Mouse (Mus musculus): Measurements from ENCODE around the gene Mtus2. TPM values are rescaled to one million over a fixed set of nuclear protein-coding genes. Genes with fewer than 3 reads are reported as not detected.

Mtus2 gene
- polyA plus RNA-seq, 1 experiment from 2014 or later: 2.8 TPM

GRCm38 (mm10) chr5:148339126-148339525 is 382.0 kb downstream of the Mtus2 start:
- DNase-seq (ENCODE audit: low spot score): no peak

GRCm38 (mm10) chr5:148342061-148342741 is 385.1 kb downstream of the Mtus2 start:
- DNase-seq (ENCODE audit: low spot score): peak; percentile 31

- DNase-seq (ENCODE audit: low spot score): no peak
Measured at GRCm38 (mm10) chr5:148344374-148344773, 387.3 kb downstream of the Mtus2 start.

- peak; percentile 26 for DNase-seq (ENCODE audit: low spot score)
Measured at GRCm38 (mm10) chr5:148346543-148346942, 389.4 kb downstream of the Mtus2 start.

GRCm38 (mm10) chr5:148348153-148348552 is 391.0 kb downstream of the Mtus2 start:
- DNase-seq (ENCODE audit: low spot score): no peak

GRCm38 (mm10) chr5:148349327-148350011 is 392.3 kb downstream of the Mtus2 start:
- no peak for DNase-seq (ENCODE audit: low spot score)

- no peak for DNase-seq (ENCODE audit: low spot score)
Measured at GRCm38 (mm10) chr5:148353429-148353828, 396.3 kb downstream of the Mtus2 start.

- no peak for DNase-seq (ENCODE audit: low spot score)
Measured at GRCm38 (mm10) chr5:148354536-148354935, 397.4 kb downstream of the Mtus2 start.

- no peak for DNase-seq (ENCODE audit: low spot score)
Measured at GRCm38 (mm10) chr5:148355822-148356221, 398.7 kb downstream of the Mtus2 start.

- no peak for DNase-seq (ENCODE audit: low spot score)
Measured at GRCm38 (mm10) chr5:148357168-148357567, 400.0 kb downstream of the Mtus2 start.

GRCm38 (mm10) chr5:148359131-148359530 is 402.0 kb downstream of the Mtus2 start:
- DNase-seq (ENCODE audit: low spot score): no peak

GRCm38 (mm10) chr5:148360922-148361758 is 404.0 kb downstream of the Mtus2 start:
- no peak for DNase-seq (ENCODE audit: low spot score)

- no peak for DNase-seq (ENCODE audit: low spot score)
Measured at GRCm38 (mm10) chr5:148361759-148362010, 404.6 kb downstream of the Mtus2 start.

- DNase-seq (ENCODE audit: low spot score): no peak
Measured at GRCm38 (mm10) chr5:148362296-148362695, 405.2 kb downstream of the Mtus2 start.

GRCm38 (mm10) chr5:148363441-148364113 is 406.5 kb downstream of the Mtus2 start:
- DNase-seq (ENCODE audit: low spot score): no peak

Other genes starting within 250 kb of the Mtus2 start
- gene Flt1, start 231.3 kb upstream of the Mtus2 start, polyA plus RNA-seq (2015; fragmentation: Nextera tagmentation; extraction: Ambion mirVana): 2.0 and 2.9 TPM in 2 replicates
- 682 and 692 TPM in 2 replicates for gene Pomp, start 96.9 kb upstream of the Mtus2 start, polyA plus RNA-seq (2015; fragmentation: Nextera tagmentation; extraction: Ambion mirVana)
- gene Slc46a3, start 62.5 kb upstream of the Mtus2 start, polyA plus RNA-seq (2015; fragmentation: Nextera tagmentation; extraction: Ambion mirVana): 5.2 and 5.7 TPM in 2 replicates

Data from thymus, postnatal 0 days (tissue).